Mouse (Mus musculus): Measurements from ENCODE around the gene Tchp. TPM values are rescaled to one million over a fixed set of nuclear protein-coding genes. Genes with fewer than 3 reads are reported as not detected.

Tchp gene
- polyA plus RNA-seq, 1 experiment from 2014 or later, result 15.2 TPM

GRCm38 (mm10) chr5:114742998-114743696 lies 35.6 kb downstream of the Tchp start:
- H3K9ac ChIP-seq (replicated peaks; ENCODE audit: low read depth, low read length), result no peak overlapping the region
- no peak for ATAC-seq (ENCODE audit: low read depth)
- peaks cover 71% of the 10 kb centered on the region for H3K36me3 ChIP-seq (ENCODE audit: control insufficient read depth, insufficient read depth, low read length)
- H3K4me2 ChIP-seq (ENCODE audit: low read depth, low read length), result no peak overlapping the region
- no peaks in the 10 kb centered on the region for H3K4me1 ChIP-seq (ENCODE audit: control insufficient read depth, insufficient read depth, low read length)
- no peak overlapping the region for H3K27ac ChIP-seq (ENCODE audit: low read depth, low read length)
- H3K4me3 ChIP-seq (ENCODE audit: low read depth, low read length), result no peak overlapping the region
- H3K9me3 ChIP-seq (ENCODE audit: control insufficient read depth, low read length), result no peaks in the 10 kb centered on the region
- WGBS, result 89% methylated on average over 13 of the region's 13 CpGs
- H3K27me3 ChIP-seq (ENCODE audit: control insufficient read depth, insufficient read depth, low read length), result no peaks in the 10 kb centered on the region

GRCm38 (mm10) chr5:114743697-114744090 lies 36.1 kb downstream of the Tchp start:
- Histone ChIP-seq H3K4me2 (ENCODE audit: low read depth, low read length) (no peak overlapping the region), H3K9ac (replicated peaks; ENCODE audit: low read depth, low read length) (no peak overlapping the region), H3K9me3 (ENCODE audit: control insufficient read depth, low read length) (no peaks in the 10 kb centered on the region), H3K4me3 (ENCODE audit: low read depth, low read length) (no peak overlapping the region), H3K4me1 (ENCODE audit: control insufficient read depth, insufficient read depth, low read length) (no peaks in the 10 kb centered on the region), H3K27me3 (ENCODE audit: control insufficient read depth, insufficient read depth, low read length) (no peaks in the 10 kb centered on the region), H3K36me3 (ENCODE audit: control insufficient read depth, insufficient read depth, low read length) (peaks cover 66% of the 10 kb centered on the region), H3K27ac (ENCODE audit: low read depth, low read length) (no peak overlapping the region)
- 96% methylated on average over 8 of the region's 8 CpGs for WGBS
- ATAC-seq (ENCODE audit: low read depth), result no peak

- Histone ChIP-seq H3K4me2 (ENCODE audit: low read depth, low read length) (no peak overlapping the region), H3K36me3 (ENCODE audit: control insufficient read depth, insufficient read depth, low read length) (peaks cover 55% of the 10 kb centered on the region), H3K4me1 (ENCODE audit: control insufficient read depth, insufficient read depth, low read length) (no peaks in the 10 kb centered on the region), H3K4me3 (ENCODE audit: low read depth, low read length) (no peak overlapping the region), H3K9me3 (ENCODE audit: control insufficient read depth, low read length) (no peaks in the 10 kb centered on the region), H3K27me3 (ENCODE audit: control insufficient read depth, insufficient read depth, low read length) (no peaks in the 10 kb centered on the region), H3K9ac (replicated peaks; ENCODE audit: low read depth, low read length) (no peak overlapping the region), H3K27ac (ENCODE audit: low read depth, low read length) (no peak overlapping the region)
- ATAC-seq (ENCODE audit: low read depth), result no peak
- WGBS, result 94% methylated on average over 5 of the region's 5 CpGs
These were observed 38.0 kb downstream of the Tchp start for GRCm38 (mm10) chr5:114745581-114745980.

- no peaks in the 10 kb centered on the region for H3K4me1 ChIP-seq (ENCODE audit: control insufficient read depth, insufficient read depth, low read length)
- H3K9ac ChIP-seq (replicated peaks; ENCODE audit: low read depth, low read length), result no peak overlapping the region
- ATAC-seq (ENCODE audit: low read depth), result no peak
- H3K4me3 ChIP-seq (ENCODE audit: low read depth, low read length), result no peak overlapping the region
- peaks cover 54% of the 10 kb centered on the region for H3K36me3 ChIP-seq (ENCODE audit: control insufficient read depth, insufficient read depth, low read length)
- H3K27me3 ChIP-seq (ENCODE audit: control insufficient read depth, insufficient read depth, low read length), result no peaks in the 10 kb centered on the region
- 91% methylated on average over 4 of the region's 4 CpGs for WGBS
- H3K4me2 ChIP-seq (ENCODE audit: low read depth, low read length), result no peak overlapping the region
- no peaks in the 10 kb centered on the region for H3K9me3 ChIP-seq (ENCODE audit: control insufficient read depth, low read length)
- H3K27ac ChIP-seq (ENCODE audit: low read depth, low read length), result no peak overlapping the region
These were observed 39.3 kb downstream of the Tchp start for GRCm38 (mm10) chr5:114746886-114747285.

GRCm38 (mm10) chr5:114747521-114747920 lies 40.0 kb downstream of the Tchp start:
- Histone ChIP-seq H3K4me3 (ENCODE audit: low read depth, low read length) (no peak overlapping the region), H3K27ac (ENCODE audit: low read depth, low read length) (no peak overlapping the region), H3K9ac (replicated peaks; ENCODE audit: low read depth, low read length) (no peak overlapping the region), H3K4me2 (ENCODE audit: low read depth, low read length) (no peak overlapping the region), H3K9me3 (ENCODE audit: control insufficient read depth, low read length) (no peaks in the 10 kb centered on the region), H3K27me3 (ENCODE audit: control insufficient read depth, insufficient read depth, low read length) (no peaks in the 10 kb centered on the region), H3K4me1 (ENCODE audit: control insufficient read depth, insufficient read depth, low read length) (no peaks in the 10 kb centered on the region), H3K36me3 (ENCODE audit: control insufficient read depth, insufficient read depth, low read length) (peaks cover 49% of the 10 kb centered on the region)
- ATAC-seq (ENCODE audit: low read depth), result no peak
- WGBS, result 94% methylated on average over 5 of the region's 5 CpGs

- H3K27me3 ChIP-seq (ENCODE audit: control insufficient read depth, insufficient read depth, low read length), result no peaks in the 10 kb centered on the region
- 84% methylated on average over 10 of the region's 10 CpGs for WGBS
- H3K4me3 ChIP-seq (ENCODE audit: low read depth, low read length), result no peak overlapping the region
- no peak overlapping the region for H3K27ac ChIP-seq (ENCODE audit: low read depth, low read length)
- no peak overlapping the region for H3K9ac ChIP-seq (replicated peaks; ENCODE audit: low read depth, low read length)
- peaks cover 41% of the 10 kb centered on the region for H3K36me3 ChIP-seq (ENCODE audit: control insufficient read depth, insufficient read depth, low read length)
- no peak for ATAC-seq (ENCODE audit: low read depth)
- H3K4me1 ChIP-seq (ENCODE audit: control insufficient read depth, insufficient read depth, low read length), result no peaks in the 10 kb centered on the region
- H3K9me3 ChIP-seq (ENCODE audit: control insufficient read depth, low read length), result no peaks in the 10 kb centered on the region
- H3K4me2 ChIP-seq (ENCODE audit: low read depth, low read length), result no peak overlapping the region
These were observed 42.8 kb downstream of the Tchp start for GRCm38 (mm10) chr5:114750325-114750724.

- WGBS, result 90% methylated on average over 10 of the region's 10 CpGs
- H3K9ac ChIP-seq (replicated peaks; ENCODE audit: low read depth, low read length), result no peak overlapping the region
These were observed 44.8 kb downstream of the Tchp start for GRCm38 (mm10) chr5:114752397-114752796.

GRCm38 (mm10) chr5:114753384-114753783 lies 45.8 kb downstream of the Tchp start:
- 84% methylated on average over 11 of the region's 12 CpGs for WGBS
- Histone ChIP-seq H3K4me2 (ENCODE audit: low read depth, low read length) (no peak overlapping the region), H3K9ac (replicated peaks; ENCODE audit: low read depth, low read length) (no peak overlapping the region), H3K27ac (ENCODE audit: low read depth, low read length) (no peak overlapping the region), H3K27me3 (ENCODE audit: control insufficient read depth, insufficient read depth, low read length) (no peaks in the 10 kb centered on the region), H3K4me1 (ENCODE audit: control insufficient read depth, insufficient read depth, low read length) (no peaks in the 10 kb centered on the region), H3K9me3 (ENCODE audit: control insufficient read depth, low read length) (no peaks in the 10 kb centered on the region), H3K36me3 (ENCODE audit: control insufficient read depth, insufficient read depth, low read length) (peaks cover 32% of the 10 kb centered on the region), H3K4me3 (ENCODE audit: low read depth, low read length) (no peak overlapping the region)
- no peak for ATAC-seq (ENCODE audit: low read depth)

More at GRCm38 (mm10) chr5:114752397-114752796, 44.8 kb downstream of the Tchp start:
- no peak for ATAC-seq (ENCODE audit: low read depth)
- H3K9me3 ChIP-seq (ENCODE audit: control insufficient read depth, low read length), result no peaks in the 10 kb centered on the region
- H3K36me3 ChIP-seq (ENCODE audit: control insufficient read depth, insufficient read depth, low read length), result peaks cover 35% of the 10 kb centered on the region; the same call in 1 of the 2 replicates
- no peaks in the 10 kb centered on the region for H3K4me1 ChIP-seq (ENCODE audit: control insufficient read depth, insufficient read depth, low read length)
- H3K4me2 ChIP-seq (ENCODE audit: low read depth, low read length), result no peak overlapping the region
- no peaks in the 10 kb centered on the region for H3K27me3 ChIP-seq (ENCODE audit: control insufficient read depth, insufficient read depth, low read length)
- H3K4me3 ChIP-seq (ENCODE audit: low read depth, low read length), result no peak overlapping the region
- H3K27ac ChIP-seq (ENCODE audit: low read depth, low read length), result no peak overlapping the region

- Histone ChIP-seq H3K27me3 (ENCODE audit: control insufficient read depth, insufficient read depth, low read length) (no peaks in the 10 kb centered on the region), H3K4me1 (ENCODE audit: control insufficient read depth, insufficient read depth, low read length) (no peaks in the 10 kb centered on the region), H3K4me2 (ENCODE audit: low read depth, low read length) (no peak overlapping the region), H3K36me3 (ENCODE audit: control insufficient read depth, insufficient read depth, low read length) (peaks cover 53% of the 10 kb centered on the region), H3K9ac (replicated peaks; ENCODE audit: low read depth, low read length) (no peak overlapping the region), H3K27ac (ENCODE audit: low read depth, low read length) (no peak overlapping the region), H3K4me3 (ENCODE audit: low read depth, low read length) (no peak overlapping the region), H3K9me3 (ENCODE audit: control insufficient read depth, low read length) (no peaks in the 10 kb centered on the region)
- ATAC-seq (ENCODE audit: low read depth), result no peak
- WGBS, result 96% methylated on average over 5 of the region's 5 CpGs
These were observed 52.1 kb downstream of the Tchp start for GRCm38 (mm10) chr5:114759536-114760090.
